Mouse (Mus musculus) CH12.LX (cell line): ENCODE results near the gene Rnf43. TPM values are rescaled to one million over a fixed set of nuclear protein-coding genes. Genes with fewer than 3 reads are reported as not detected.

Source experiments
- DNase-seq: peaks from one replicate; pipeline ENCODE4 v3.0.0-alpha.2; 2013; ENCODE audit errors: extremely low read depth
- H3K27ac ChIP-seq: 2 replicates; pipeline ENCODE4 v1.5.1; 2012; ENCODE audit warnings: low read depth, mild to moderate bottlenecking, control low read depth, moderate library complexity; ENCODE audit not compliant: insufficient read depth
- H3K27me3 ChIP-seq: replicated peaks from 2 replicates; pipeline ENCODE3; 2012; ENCODE audit warnings: inconsistent platforms
- H3K36me3 ChIP-seq, 2 experiments: replicated peaks in 1 of 2; 2 replicates each; pipeline versions ENCODE3 to v1.6.1; 2012; ENCODE audit warnings: inconsistent platforms in 1 of 2, low read length in 1 of 2, mild to moderate bottlenecking in 1 of 2, mixed read lengths in 1 of 2, moderate library complexity in 1 of 2; ENCODE audit not compliant: control insufficient read depth in 1 of 2, insufficient read depth in 1 of 2
- H3K4me1 ChIP-seq, 2 experiments: 2 replicates each; pipeline ENCODE4 v1.6.1; 2012; ENCODE audit warnings: inconsistent platforms in 1 of 2, moderate library complexity in 1 of 2; ENCODE audit not compliant: insufficient read depth in 2 of 2, control insufficient read depth in 1 of 2
- H3K4me2 ChIP-seq: 2 replicates; pipeline ENCODE4 v1.6.1; 2012; ENCODE audit warnings: low read depth, mild to moderate bottlenecking, control low read depth; ENCODE audit not compliant: poor library complexity, insufficient read depth, severe bottlenecking
- H3K4me3 ChIP-seq, 3 experiments: fragments of 150-350 bp in 1 of 3; sonication (generic) in 1 of 3; replicated peaks in 1 of 3; 2 replicates each; pipeline versions ENCODE3 to v1.5.1; 2011 to 2012; ENCODE audit warnings: low read depth in 2 of 3, low read length in 2 of 3, mild to moderate bottlenecking in 2 of 3, moderate library complexity in 2 of 3, control low read depth in 1 of 3, improper control_type of control experiment in 1 of 3, inconsistent platforms in 1 of 3, mixed read lengths in 1 of 3; ENCODE audit not compliant: poor library complexity in 1 of 3
- H3K79me2 ChIP-seq: replicated peaks from 2 replicates; pipeline ENCODE4 v1.6.1; 2012; ENCODE audit warnings: mild to moderate bottlenecking, moderate library complexity; ENCODE audit not compliant: control insufficient read depth, poor library complexity, insufficient read depth, severe bottlenecking; ENCODE audit errors: extremely low read depth
- H3K9ac ChIP-seq: 2 replicates; pipeline ENCODE4 v1.6.1; 2012; ENCODE audit warnings: low read depth, mild to moderate bottlenecking, control low read depth, moderate library complexity; ENCODE audit not compliant: insufficient read depth
- H3K9me3 ChIP-seq: replicated peaks from 2 replicates; pipeline ENCODE3; 2012; ENCODE audit warnings: low read length, inconsistent platforms, mixed read lengths
- BHLHE40 ChIP-seq: IDR thresholded peaks from 2 replicates; pipeline ENCODE4 v1.6.1; 2011; ENCODE audit warnings: mild to moderate bottlenecking, low read depth, low read length, improper control_type of control experiment
- CHD2 ChIP-seq: IDR thresholded peaks from 2 replicates; pipeline ENCODE4 v1.6.1; 2011; ENCODE audit warnings: low read length, improper control_type of control experiment
- E2F4 ChIP-seq: IDR thresholded peaks from 2 replicates; pipeline ENCODE4 v1.6.1; 2011; ENCODE audit warnings: low read depth, low read length, improper control_type of control experiment; ENCODE audit not compliant: insufficient replicate concordance
- ELF1 ChIP-seq: IDR thresholded peaks from 2 replicates; pipeline ENCODE4 v1.6.1; 2014; ENCODE audit warnings: low read depth, mild to moderate bottlenecking, inconsistent platforms, low read length, improper control_type of control experiment
- HCFC1 ChIP-seq: IDR thresholded peaks from 2 replicates; pipeline ENCODE4 v1.6.1; 2012; ENCODE audit warnings: low read depth, mild to moderate bottlenecking, inconsistent platforms, low read length, improper control_type of control experiment
- KAT2A ChIP-seq: IDR thresholded peaks from 2 replicates; pipeline ENCODE4 v1.6.1; 2012; ENCODE audit warnings: low read length, improper control_type of control experiment, inconsistent platforms; ENCODE audit not compliant: insufficient replicate concordance
- MAZ ChIP-seq: IDR thresholded peaks from 2 replicates; pipeline ENCODE4 v1.6.1; 2012; ENCODE audit warnings: low read depth, mild to moderate bottlenecking, inconsistent platforms, low read length, improper control_type of control experiment, moderate library complexity
- MYC ChIP-seq: IDR thresholded peaks from 2 replicates; pipeline ENCODE4 v1.6.1; 2011; ENCODE audit warnings: low read depth, mild to moderate bottlenecking, improper control_type of control experiment, low read length
- NELFE ChIP-seq: IDR thresholded peaks from 2 replicates; pipeline ENCODE4 v1.6.1; 2011; ENCODE audit warnings: low read depth, low read length, improper control_type of control experiment
- POLR2AphosphoS2 ChIP-seq: IDR thresholded peaks from 2 replicates; pipeline ENCODE4 v1.6.1; 2011; ENCODE audit warnings: low read depth, low read length, improper control_type of control experiment
- TBP ChIP-seq: conservative IDR thresholded peaks from 2 replicates; pipeline ENCODE4 v1.6.1; 2011; ENCODE audit warnings: low read depth, low read length, improper control_type of control experiment
- TCF12 ChIP-seq: IDR thresholded peaks from 2 replicates; pipeline ENCODE4 v1.6.1; 2014; ENCODE audit warnings: low read depth, mild to moderate bottlenecking, inconsistent platforms, low read length, improper control_type of control experiment
- UBTF ChIP-seq: IDR thresholded peaks from 2 replicates; pipeline ENCODE4 v1.6.1; 2012; ENCODE audit warnings: low read depth, mild to moderate bottlenecking, inconsistent platforms, low read length, improper control_type of control experiment, moderate library complexity
- USF2 ChIP-seq: conservative IDR thresholded peaks from 2 replicates; pipeline ENCODE4 v1.6.1; 2011; ENCODE audit warnings: low read depth, low read length, improper control_type of control experiment
- ZC3H11A ChIP-seq: IDR thresholded peaks from 2 replicates; pipeline ENCODE4 v1.6.1; 2012; ENCODE audit warnings: low read depth, mild to moderate bottlenecking, inconsistent platforms, low read length, improper control_type of control experiment
- ZKSCAN1 ChIP-seq: IDR thresholded peaks from 2 replicates; pipeline ENCODE4 v1.6.1; 2012; ENCODE audit warnings: low read depth, inconsistent platforms, low read length, improper control_type of control experiment, borderline replicate concordance
- ZNF384 ChIP-seq: IDR thresholded peaks from 2 replicates; pipeline ENCODE4 v1.6.1; 2012; ENCODE audit warnings: low read depth, low read length, improper control_type of control experiment, inconsistent platforms
- dilution Hi-C: fragments of 300-500 bp; cut with MboI; formaldehyde crosslinking; loops from 2 replicates; pipeline ENCODE4 v1.14.3; 2020; ENCODE audit warnings: low sequenced_read_pairs; ENCODE audit not compliant: extremely low pct_unique_long_range_greater_than_20kb, extremely low pct_ligation_motif_present
- in situ Hi-C: fragments of 300-500 bp; cut with MboI; formaldehyde crosslinking; loops from 3 replicates; pipeline ENCODE4 v1.14.3; 2019; ENCODE audit warnings: low sequenced_read_pairs, low pct_ligation_motif_present, low pct_unique_long_range_greater_than_20kb, mixed read lengths
- polyA plus RNA-seq: library from polyadenylated mRNA; unstranded; fragments of >175 nt; gene quantifications from 2 replicates; pipeline ENCODE4 v1.2.1, GENCODE M21; 2012; ENCODE audit warnings: low read depth; ENCODE audit not compliant: insufficient read length
- total RNA-seq, 2 experiments: library from RNA; depleted of rRNA; stranded (reverse); fragments of 300-350 nt in 1 of 2; fragments of >200 nt in 1 of 2; gene quantifications; 2 replicates each; pipeline ENCODE4 v1.2.3; 2012 to 2014

Gene Rnf43
- total and polyA plus RNA-seq, 3 experiments, result 12.2 to 27.7 (median 26.3) TPM

- TF ChIP-seq ZNF384 (no peak), TCF12 (no peak), E2F4 (no peak), POLR2AphosphoS2 (no peak), CHD2 (no peak), ZC3H11A (no peak), MYC (no peak), HCFC1 (no peak), ELF1 (no peak), TBP (no peak), NELFE (no peak), KAT2A (no peak)
- peaks cover 13 to 71% of the 10 kb centered on the region in 2 experiments for H3K36me3 ChIP-seq
- DNase-seq, result no peak
- no peaks in the 10 kb centered on the region for H3K27me3 ChIP-seq
- in situ Hi-C loops (no loop called here), dilution Hi-C loops (no loop called here)
- H3K4me3 ChIP-seq, result no peak overlapping the region
- no peak overlapping the region for H3K27ac ChIP-seq
- peaks cover 8 to 50% of the 10 kb centered on the region in 2 experiments; a peak in 2 of 4 replicates for H3K4me1 ChIP-seq
- H3K9me3 ChIP-seq, result no peaks in the 10 kb centered on the region
- peaks cover 72% of the 10 kb centered on the region for H3K79me2 ChIP-seq
- no peak overlapping the region for H3K4me2 ChIP-seq
- no peak overlapping the region for H3K9ac ChIP-seq
These were observed 34.7 kb downstream of the Rnf43 start for GRCm38 (mm10) chr11:87697131-87697682.

- no peak for DNase-seq
- Histone ChIP-seq H3K4me3 (no peak overlapping the region), H3K9ac (no peak overlapping the region), H3K9me3 (no peaks in the 10 kb centered on the region), H3K27me3 (no peaks in the 10 kb centered on the region), H3K4me2 (no peak overlapping the region), H3K4me1 (peaks cover 11 to 53% of the 10 kb centered on the region in 2 experiments; a peak in 3 of 4 replicates), H3K36me3 (peaks cover 13 to 69% of the 10 kb centered on the region in 2 experiments), H3K79me2 (peaks cover 70% of the 10 kb centered on the region), H3K27ac (no peak overlapping the region)
- TF ChIP-seq HCFC1 (no peak), BHLHE40 (no peak), TBP (no peak), ZNF384 (no peak), MAZ (no peak), ZKSCAN1 (no peak), ZC3H11A (no peak), USF2 (no peak), MYC (no peak), UBTF (no peak)
- dilution Hi-C loops, result no loop called here
- in situ Hi-C loops, result no loop called here
These were observed 35.6 kb downstream of the Rnf43 start for GRCm38 (mm10) chr11:87698126-87698525.
